Comparison of ENCODE assay signal across 8 mouse cellular contexts in the genomic region with DNA sequence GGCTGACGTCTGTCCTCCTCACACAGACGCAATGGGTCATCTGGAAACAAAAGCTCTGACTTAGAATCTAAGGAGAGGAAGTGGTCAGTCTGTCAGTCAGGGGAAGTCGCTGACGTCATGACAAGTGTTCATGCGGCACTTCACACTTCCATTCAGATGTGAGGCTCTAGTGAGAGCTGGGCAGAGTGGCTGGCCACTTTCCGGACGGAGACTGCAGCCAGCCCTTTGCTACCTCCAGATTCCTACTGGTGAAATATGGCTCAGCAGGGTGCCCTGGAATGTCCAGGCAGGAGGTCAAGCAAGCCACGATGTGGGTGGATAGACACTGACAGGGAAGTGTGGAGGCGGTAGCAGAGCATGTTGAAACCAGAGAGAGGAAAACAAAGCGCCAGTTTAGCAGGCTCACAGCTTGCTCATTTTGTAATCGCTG.
A peak's percentile ranks its signal among the peaks of the same experiment; 100 is the strongest.
DNase-seq lines count a peak whose midpoint lies in the region; ATAC-seq lines count a peak whose summit lies in the region.

No protein-coding gene starts in this region.

- H3K27ac ChIP-seq in midbrain, embryonic 10.5 days (replicated peaks) = peak overlapping the region; percentile 59
- H3K27ac ChIP-seq in midbrain, embryonic 14.5 days (replicated peaks; ENCODE audit: low read depth, low read length) = no peak overlapping the region
- H3K27ac ChIP-seq in limb, embryonic 10.5 days = 0 out of 2 replicates have a peak overlapping the region, but pooled peaks have one; percentile 42

- H3K36me3 ChIP-seq in midbrain, embryonic 10.5 days = peaks cover 21% of the 10 kb centered on the region
- H3K36me3 ChIP-seq in midbrain, embryonic 14.5 days (ENCODE audit: control insufficient read depth, insufficient read depth, low read length) = no peaks in the 10 kb centered on the region
- peaks cover 30% of the 10 kb centered on the region for H3K36me3 ChIP-seq in limb, embryonic 10.5 days

- H3K4me3 ChIP-seq in midbrain, embryonic 10.5 days = no peak overlapping the region
- H3K4me3 ChIP-seq in midbrain, embryonic 14.5 days (replicated peaks; ENCODE audit: low read depth, low read length) = no peak overlapping the region
- no peak overlapping the region for H3K4me3 ChIP-seq in limb, embryonic 10.5 days

- DNase-seq in midbrain, embryonic 10.5 days (ENCODE audit: low spot score) = no peak
- DNase-seq in midbrain, embryonic 14.5 days = no peak
- no peak for DNase-seq in limb, embryonic 10.5 days (ENCODE audit: low spot score)
- DNase-seq in skeletal muscle tissue, adult 2 months (ENCODE audit: low read depth, low spot score) = peak; percentile 32
- DNase-seq in thymus, postnatal 0 days (ENCODE audit: low spot score) = no peak
- no peak for DNase-seq in left cerebral cortex, adult 8-10 months (ENCODE audit: low spot score in 2 of 2)
- no peak for DNase-seq in layer of hippocampus, postnatal 10 days (ENCODE audit: low spot score in 2 of 2)

- peaks cover 57% of the 10 kb centered on the region for H3K4me1 ChIP-seq in midbrain, embryonic 10.5 days
- H3K4me1 ChIP-seq in midbrain, embryonic 14.5 days (ENCODE audit: control insufficient read depth, insufficient read depth, low read length) = no peaks in the 10 kb centered on the region
- peaks cover 33% of the 10 kb centered on the region for H3K4me1 ChIP-seq in limb, embryonic 10.5 days

- H3K4me2 ChIP-seq in midbrain, embryonic 14.5 days (ENCODE audit: low read length) = no peak overlapping the region

- no peak overlapping the region for H3K9ac ChIP-seq in midbrain, embryonic 14.5 days (replicated peaks; ENCODE audit: low read length)

- ATAC-seq in midbrain, embryonic 14.5 days (ENCODE audit: low FRiP score, low TSS enrichment) = no peak
- ATAC-seq in granulocyte monocyte progenitor cell, adult 5-6 weeks (replicated peaks; ENCODE audit: poor library complexity, severe bottlenecking) = peak; percentile 71

- WGBS in midbrain, embryonic 10.5 days = 76% methylated on average over 11 of the region's 11 CpGs
- WGBS in midbrain, embryonic 14.5 days = 78% methylated on average over 11 of the region's 11 CpGs
- WGBS in limb, embryonic 10.5 days = 64% methylated on average over 11 of the region's 11 CpGs

- H3K27me3 ChIP-seq in midbrain, embryonic 10.5 days (ENCODE audit: low read depth, poor library complexity, severe bottlenecking) = no peaks in the 10 kb centered on the region
- no peaks in the 10 kb centered on the region for H3K27me3 ChIP-seq in midbrain, embryonic 14.5 days (ENCODE audit: control insufficient read depth, insufficient read depth, low read length)
- no peaks in the 10 kb centered on the region for H3K27me3 ChIP-seq in limb, embryonic 10.5 days (ENCODE audit: low read depth, poor library complexity, severe bottlenecking)

- H3K9me3 ChIP-seq in midbrain, embryonic 10.5 days (replicated peaks) = no peaks in the 10 kb centered on the region
- H3K9me3 ChIP-seq in midbrain, embryonic 14.5 days (ENCODE audit: control insufficient read depth, low read length) = 0 out of 2 replicates have a peak, but pooled peaks cover 3% of the 10 kb centered on the region
- no peaks in the 10 kb centered on the region for H3K9me3 ChIP-seq in limb, embryonic 10.5 days (replicated peaks)
